In the genomic region with DNA sequence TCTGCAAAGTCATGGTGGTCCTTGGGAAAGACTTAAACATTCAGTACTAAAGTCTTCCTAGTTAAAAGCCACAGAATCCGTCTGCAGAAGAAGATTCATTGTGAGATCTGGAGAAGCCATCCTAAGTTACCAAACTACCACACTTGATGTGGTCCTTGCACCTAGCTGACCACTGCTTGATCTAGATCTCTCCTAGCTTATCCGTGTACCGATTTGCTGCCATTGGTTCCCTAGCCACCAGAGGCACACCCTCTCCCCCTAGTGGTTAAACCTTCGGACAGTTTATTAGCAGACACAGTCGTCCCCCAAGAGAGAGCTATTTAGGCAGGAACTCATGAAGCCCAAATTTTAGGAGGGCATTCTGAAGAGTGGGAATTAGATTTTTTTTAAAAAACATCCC, we compare ENCODE assay signal across 8 mouse cellular contexts. TPM values are rescaled to one million over a fixed set of nuclear protein-coding genes. Genes with fewer than 3 reads are reported as not detected.
A peak's percentile ranks its signal among the peaks of the same experiment; 100 is the strongest.
DNase-seq lines count a peak whose midpoint lies in the region; ATAC-seq and TF ChIP-seq lines count a peak whose summit lies in the region.

No protein-coding gene starts in this region.

- 0 out of 2 replicates have a peak, but pooled peaks cover 3% of the 10 kb centered on the region for H3K4me1 ChIP-seq in hindbrain, postnatal 0 days (ENCODE audit: insufficient read depth, low read length)

- WGBS in hindbrain, postnatal 0 days, result under 1% methylated on average over 5 of the region's 5 CpGs

- H3K27ac ChIP-seq in gastrocnemius, adult 2 months, result peak overlapping the region; percentile 99
- no peak overlapping the region for H3K27ac ChIP-seq in hindbrain, postnatal 0 days

- TF ChIP-seq CTCF in gastrocnemius, adult 2 months (IDR thresholded peaks at IDR 0.05), result peak; percentile 89
- TF ChIP-seq CTCF in hindbrain, postnatal 0 days (IDR thresholded peaks at IDR 0.05; ENCODE audit: low read depth), result peak; percentile 85

- H3K4me3 ChIP-seq in gastrocnemius, adult 2 months, result peak overlapping the region; percentile 94
- H3K4me3 ChIP-seq in hindbrain, postnatal 0 days (ENCODE audit: low read length), result peak overlapping the region; percentile 13; the same call in 1 of the 2 replicates

- DNase-seq in right cerebral cortex, adult 18-20 months, result peak; percentile 43
- no peak for DNase-seq in right cerebral cortex, postnatal 4 days
- peak; percentile 61 for DNase-seq in cerebellum, adult 8-10 months
- peak; percentile 59 for DNase-seq in gastrocnemius, adult 2 months
- peak; percentile 81 for DNase-seq in hindbrain, postnatal 0 days (ENCODE audit: low spot score)
- DNase-seq in layer of hippocampus, postnatal 36 days, result peak; percentile 28 to 38
- DNase-seq in lung, postnatal 36 days, result peak; percentile 88
- peak; percentile 11 for DNase-seq in right cerebral cortex, postnatal 14 days

- no peaks in the 10 kb centered on the region for H3K36me3 ChIP-seq in hindbrain, postnatal 0 days (ENCODE audit: insufficient read depth, low read length)

- H3K9me3 ChIP-seq in hindbrain, postnatal 0 days (ENCODE audit: low read length), result no peaks in the 10 kb centered on the region

- intact Hi-C loops in gastrocnemius, adult 2 months (cut with DNase I), result loop anchor here (1.0 to 5.0 kb wide), 4 partner anchors 47 to 447 kb away; no protein-coding TSS in a partner anchor

- H3K4me2 ChIP-seq in hindbrain, postnatal 0 days (ENCODE audit: low read depth, low read length), result peak overlapping the region; percentile 42

- H3K9ac ChIP-seq in hindbrain, postnatal 0 days (replicated peaks; ENCODE audit: low read length), result no peak overlapping the region

- no peaks in the 10 kb centered on the region for H3K27me3 ChIP-seq in hindbrain, postnatal 0 days (ENCODE audit: insufficient read depth, low read length)

- ATAC-seq in hindbrain, postnatal 0 days, result no peak

RNA-seq across cellular contexts. Expression of gene Ikzf2, which starts 1.9 kb away (rescaled TPM):
- 10 to 100 TPM; 15.0 to 24.4 TPM for total RNA-seq in gastrocnemius, adult 2 months (2021)
- total RNA-seq in hindbrain, postnatal 0 days (2014; rRNA removed), result 3.3 and 4.0 TPM in 2 replicates
- polyA plus RNA-seq in hindbrain, postnatal 0 days (2015; fragmentation: Nextera tagmentation; extraction: Ambion mirVana), result 0.94 and 1.8 TPM in 2 replicates
- 1 to 10 TPM; 4.8 to 8.4 TPM for total RNA-seq in layer of hippocampus, postnatal 36 days (2021)
